Mouse (Mus musculus): ENCODE results near the gene Tenm2. TPM values are rescaled to one million over a fixed set of nuclear protein-coding genes. Genes with fewer than 3 reads are reported as not detected.

Gene Tenm2
- total RNA-seq, 4 experiments from 2014 or later, result 0.19 to 0.62 (median 0.31) TPM

DNA sequence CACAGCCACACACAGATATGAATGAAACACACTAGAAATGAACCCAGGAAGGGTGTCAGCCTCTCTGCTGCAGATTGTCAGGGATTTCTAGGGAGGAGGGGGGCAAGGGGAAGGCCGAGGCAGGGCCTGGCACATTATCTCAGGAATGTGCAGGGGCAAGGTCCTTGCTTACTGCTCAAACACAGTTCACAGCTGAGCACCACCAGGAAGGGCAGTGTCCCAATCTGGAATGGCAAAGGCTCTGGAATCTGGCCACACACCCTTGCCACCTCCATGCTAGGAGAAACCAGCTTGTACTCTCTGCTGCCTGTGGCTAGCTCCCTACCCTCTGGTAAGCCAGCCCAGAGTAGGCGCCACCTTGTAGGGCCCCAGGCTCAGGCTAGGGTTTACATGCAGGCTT lies 1272.2 kb downstream of the Tenm2 start:
- DNase-seq (ENCODE audit: low spot score in 2 of 2), result no peak

DNA sequence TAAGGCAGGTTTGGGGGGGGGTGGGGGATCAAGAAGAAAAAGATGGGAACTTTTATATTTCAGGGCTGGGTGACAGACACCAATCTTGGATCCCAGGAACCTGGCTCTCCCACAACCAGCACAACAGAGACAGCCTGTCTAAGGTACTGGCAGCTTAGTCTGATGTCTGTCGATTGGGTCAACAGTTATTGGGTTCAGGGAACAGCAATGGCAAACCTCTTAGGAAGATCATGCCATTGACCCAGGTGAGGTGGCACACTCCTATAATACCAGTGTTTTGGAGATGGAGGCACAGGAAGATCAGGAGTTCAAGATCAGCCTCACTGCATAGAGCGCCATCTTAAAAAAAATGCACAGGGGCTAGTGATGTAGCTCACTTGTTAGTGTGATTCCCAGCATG lies 1273.3 kb downstream of the Tenm2 start:
- DNase-seq (ENCODE audit: low spot score in 2 of 2), result no peak

DNA sequence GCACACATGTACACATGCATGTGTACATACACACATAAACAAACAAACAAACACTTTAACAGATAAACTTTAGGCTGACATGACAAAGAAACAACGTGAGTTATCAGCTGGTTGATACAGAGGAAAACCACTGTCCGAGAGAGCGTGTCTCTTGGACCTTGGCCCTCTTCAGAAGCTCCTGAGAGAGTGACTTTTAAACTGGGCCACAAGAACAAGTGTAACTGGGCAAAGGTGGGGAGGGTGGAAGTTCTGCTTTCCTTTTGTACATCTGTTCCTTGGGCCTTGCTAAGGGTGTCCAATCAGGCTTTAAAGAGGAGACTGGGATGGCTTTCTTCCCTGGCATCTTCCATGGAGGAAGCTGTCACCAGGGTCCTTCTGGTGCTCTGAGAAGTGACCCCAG lies 1276.5 kb downstream of the Tenm2 start:
- no peak for DNase-seq (ENCODE audit: low spot score in 2 of 2)

All from gastrocnemius, adult 8-10 months (tissue).